Mouse (Mus musculus) adrenal gland, adult 18-20 months (tissue): ENCODE data around the gene Cfap52. TPM values are rescaled to one million over a fixed set of nuclear protein-coding genes. Genes with fewer than 3 reads are reported as not detected.

ENCODE experiments used
- DNase-seq, 2 experiments: peaks; one replicate each; pipeline ENCODE4 v3.0.0; 2021 to 2022; ENCODE audit warnings: low spot score in 2 of 2
- total RNA-seq, 2 experiments: library from RNA; stranded (reverse); gene quantifications; 1 replicate in 1 of 2; 2 replicates in 1 of 2; pipeline ENCODE4 v1.2.3; 2021

The Cfap52 gene
- total RNA-seq, 2 experiments from 2014 or later, result not detected

DNA sequence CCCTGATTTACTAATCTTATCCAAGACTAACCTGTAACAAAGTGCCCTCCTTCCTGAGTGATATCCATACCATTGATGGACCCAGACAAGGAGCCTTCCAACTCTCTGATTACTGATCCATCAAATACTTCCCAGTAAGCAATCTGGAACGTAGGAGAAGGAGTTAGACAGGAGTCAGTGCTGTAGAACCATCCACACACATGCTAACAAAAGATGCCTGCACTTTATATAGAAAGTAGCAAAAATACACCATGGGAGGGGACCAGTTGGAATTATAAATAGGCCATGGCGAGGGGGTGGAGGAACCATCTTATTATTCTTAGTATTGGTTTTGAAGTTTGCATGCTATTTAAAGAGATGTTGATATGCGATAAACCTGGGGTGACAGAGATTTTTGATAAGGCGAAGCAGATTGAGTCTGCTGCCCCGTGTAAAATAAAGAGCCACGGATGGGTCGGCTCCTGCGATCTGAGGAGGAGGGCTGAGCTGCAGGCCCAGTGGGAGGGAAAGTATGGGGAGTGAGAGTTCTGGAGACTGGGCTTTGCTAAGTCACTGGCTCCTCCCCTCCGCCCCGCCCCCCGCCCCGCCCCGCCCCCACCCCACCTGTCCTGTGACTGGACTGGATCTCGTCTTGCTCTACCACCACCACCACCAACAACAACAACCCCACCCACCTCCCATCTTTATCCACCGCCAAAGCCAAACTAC, 38.9 kb downstream of the Cfap52 start:
- DNase-seq, result no peak

DNA sequence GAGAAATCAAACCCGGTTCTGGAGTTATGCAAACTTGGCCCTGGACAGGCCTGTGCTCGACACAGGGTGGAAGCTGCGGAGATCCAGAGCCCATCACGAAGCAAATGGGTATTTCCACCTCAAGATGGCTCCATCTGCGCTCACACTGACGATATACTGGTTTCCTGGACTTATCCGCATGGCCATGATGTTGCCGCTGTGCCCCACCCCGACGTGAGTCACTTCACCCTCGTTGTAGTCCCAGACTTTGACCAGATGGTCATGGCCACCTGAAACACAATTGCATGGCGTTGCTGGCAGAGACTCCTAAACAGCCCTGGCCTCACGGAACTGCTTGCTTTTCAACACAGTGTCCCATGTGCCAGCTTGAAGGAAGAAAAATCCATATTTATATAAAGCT, 40.5 kb downstream of the Cfap52 start:
- no peak for DNase-seq

DNA sequence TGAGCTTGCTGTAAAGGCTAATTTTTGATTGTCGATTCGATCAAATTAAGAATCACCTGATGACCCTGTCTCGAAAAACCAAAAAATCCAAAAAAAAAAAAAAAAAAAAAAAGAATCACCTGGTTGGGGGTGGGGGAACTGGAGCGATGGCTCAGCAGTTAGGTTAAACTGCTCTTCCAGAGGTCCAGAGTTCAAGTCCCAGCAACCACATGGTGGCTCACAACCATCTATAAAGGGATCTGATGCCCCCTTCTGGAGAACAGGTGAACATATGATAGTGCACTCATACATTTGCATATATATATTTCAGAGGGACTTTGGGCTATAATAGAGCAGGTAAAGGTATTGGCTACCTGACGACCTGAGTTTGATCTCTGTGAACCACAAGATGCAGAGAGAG, 41.7 kb downstream of the Cfap52 start:
- no peak for DNase-seq

DNA sequence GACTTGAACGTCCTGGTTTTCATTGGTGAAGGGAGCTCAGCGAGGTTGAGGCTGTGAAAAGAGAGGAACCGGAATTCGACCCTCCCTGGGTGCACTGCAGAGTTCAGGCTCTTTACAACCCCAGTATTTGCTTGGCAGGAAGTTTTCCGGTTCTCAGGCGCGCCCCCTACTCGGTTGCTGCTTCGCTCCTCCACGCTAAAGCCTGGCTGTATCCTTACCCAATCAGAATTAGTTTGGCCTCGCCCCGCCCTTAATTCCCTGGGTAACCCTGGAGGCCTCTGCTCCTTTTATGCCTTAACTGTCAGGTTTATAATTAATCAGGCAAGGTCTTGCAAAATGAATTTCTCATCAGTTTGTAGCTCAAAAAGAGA, 42.7 kb downstream of the Cfap52 start:
- DNase-seq, result peak; percentile 50 to 51

DNA sequence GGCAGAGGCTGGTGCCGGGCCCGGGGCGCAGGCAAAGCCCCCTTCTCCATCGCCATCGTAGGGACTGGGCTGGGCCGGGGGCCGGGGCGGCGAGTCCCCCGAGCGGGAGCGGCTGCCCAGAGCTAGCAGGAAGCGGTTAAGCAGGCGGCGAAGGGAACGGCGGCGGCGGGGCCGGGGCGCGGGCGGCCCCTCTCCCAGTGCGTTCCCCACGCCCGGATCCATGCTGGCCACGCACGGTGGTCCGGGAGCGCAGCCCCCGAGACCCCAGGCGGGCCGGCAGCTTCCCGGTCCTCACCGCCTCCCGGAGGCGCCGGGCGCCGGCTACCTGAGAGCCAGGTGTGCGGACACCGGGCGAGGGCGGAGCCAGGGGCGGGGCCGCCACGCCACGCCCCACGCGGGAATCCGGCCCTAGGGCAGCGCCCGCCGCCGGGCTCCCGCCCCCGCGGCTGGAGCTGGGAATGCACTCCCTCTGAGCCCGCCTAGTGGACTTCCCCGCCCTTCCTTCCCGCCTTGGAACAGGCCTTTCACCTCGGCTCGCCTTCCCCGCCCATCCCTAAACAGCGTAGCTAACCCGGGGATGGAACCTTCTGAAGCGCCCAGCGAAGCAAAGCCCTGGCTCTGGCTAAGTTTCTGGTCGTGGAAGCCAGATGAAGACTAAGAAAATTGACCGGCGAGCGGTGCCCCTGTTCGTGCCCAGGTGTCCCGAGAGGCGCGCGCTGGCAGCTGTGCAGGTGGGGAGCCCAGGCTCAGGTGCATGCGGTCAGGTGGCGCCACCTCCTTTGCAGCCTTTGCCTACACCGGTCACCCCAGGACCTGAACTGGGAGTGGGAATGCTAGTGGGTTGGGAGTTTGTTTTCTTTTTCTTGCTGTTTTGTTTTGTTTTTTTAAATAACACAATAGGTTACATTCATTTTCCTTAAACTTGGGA, 43.4 kb downstream of the Cfap52 start, which contains the start of gene Usp43:
Usp43 (minus strand) TSS at position 327 of the 928 bp plus-strand sequence.
- peak; percentile 32 to 62 for DNase-seq

DNA sequence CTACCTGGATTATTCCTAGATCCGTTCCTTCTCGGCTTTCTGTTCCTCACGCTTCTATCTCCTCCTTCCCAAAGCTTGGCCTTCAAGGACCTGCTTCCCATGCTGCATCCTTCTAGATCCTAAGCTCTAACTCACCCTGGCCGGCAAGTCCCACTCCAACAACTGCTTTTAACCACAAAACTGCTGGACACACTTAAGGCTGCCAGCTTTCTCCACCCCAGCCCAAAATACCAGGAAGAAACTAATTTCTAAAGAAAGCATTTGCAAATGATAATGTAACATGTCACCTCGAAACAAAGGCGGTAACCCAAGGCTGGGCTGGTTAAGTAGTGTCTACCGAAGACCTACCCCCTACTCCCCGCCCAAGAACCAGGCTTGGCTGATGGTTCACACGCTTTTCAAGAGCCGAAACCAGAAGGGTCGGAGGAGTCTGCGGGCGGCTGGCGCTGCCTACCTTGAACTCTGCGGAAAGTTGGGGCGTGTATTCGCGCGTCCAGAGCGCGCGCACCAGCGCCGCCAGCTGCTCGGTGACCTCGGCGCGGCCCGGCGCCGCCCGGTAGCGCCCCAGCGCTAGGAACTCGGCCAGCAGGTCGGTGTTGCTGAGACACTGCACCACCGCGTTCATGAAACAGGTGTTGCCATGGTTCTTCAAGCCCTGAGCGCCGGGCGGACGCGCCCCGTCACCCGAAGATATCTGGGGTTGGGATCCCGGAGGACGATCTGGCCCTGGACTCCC, 44.2 kb downstream of the Cfap52 start:
- peak; percentile 31 to 35 for DNase-seq

DNA sequence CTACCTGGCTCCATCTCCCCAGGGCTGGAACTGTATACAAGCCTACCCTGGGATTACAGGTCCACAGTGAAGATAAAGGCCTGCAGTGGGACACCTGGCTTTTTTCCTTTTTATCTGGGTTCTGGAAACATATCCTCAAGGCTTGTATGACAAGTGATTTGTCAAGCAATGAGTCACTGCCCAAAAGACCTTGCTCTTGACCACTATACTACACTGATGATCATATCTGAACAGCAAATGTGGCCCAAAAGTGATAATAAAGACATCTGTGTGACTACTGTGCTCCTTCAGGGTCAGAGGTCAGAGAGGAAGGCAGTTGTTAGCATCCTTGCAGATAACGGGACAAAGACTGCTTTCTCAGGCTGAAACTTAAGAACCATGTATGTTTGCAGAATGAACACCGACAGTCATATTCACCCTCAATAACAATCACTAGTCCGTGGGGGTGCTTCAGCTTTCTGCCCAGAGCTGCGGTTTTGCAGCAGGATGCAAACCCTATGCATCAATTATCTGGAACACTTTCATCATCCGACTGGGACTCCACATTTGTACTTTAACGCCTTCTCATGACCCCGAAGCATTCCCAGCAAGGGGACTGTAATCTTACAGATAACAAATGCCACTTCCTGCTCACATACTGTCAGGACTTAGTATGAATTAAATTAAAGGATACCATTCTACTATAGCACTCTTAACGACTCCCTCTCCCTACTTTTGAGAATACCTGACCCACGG, 45.1 kb downstream of the Cfap52 start:
- no peak for DNase-seq

DNA sequence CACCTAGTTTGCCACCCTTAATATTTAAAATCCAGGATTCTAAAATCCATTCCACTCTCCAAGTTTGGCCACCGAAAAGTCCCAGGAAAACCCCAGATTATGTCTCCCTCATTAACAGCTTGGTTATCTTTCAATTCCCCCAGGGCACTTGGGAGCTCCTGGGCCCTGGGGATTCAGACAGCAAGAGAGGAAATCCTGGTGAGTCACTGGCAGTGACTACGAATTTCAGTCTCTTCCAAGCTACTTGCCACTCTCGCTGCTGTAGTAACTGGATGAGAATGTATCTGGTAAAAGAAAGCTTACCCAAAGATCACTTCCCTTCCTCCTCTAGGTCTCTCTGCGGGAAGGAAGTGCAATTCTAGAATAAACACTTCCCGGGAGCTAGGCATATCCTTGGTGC, 45.9 kb downstream of the Cfap52 start:
- DNase-seq, result no peak

DNA sequence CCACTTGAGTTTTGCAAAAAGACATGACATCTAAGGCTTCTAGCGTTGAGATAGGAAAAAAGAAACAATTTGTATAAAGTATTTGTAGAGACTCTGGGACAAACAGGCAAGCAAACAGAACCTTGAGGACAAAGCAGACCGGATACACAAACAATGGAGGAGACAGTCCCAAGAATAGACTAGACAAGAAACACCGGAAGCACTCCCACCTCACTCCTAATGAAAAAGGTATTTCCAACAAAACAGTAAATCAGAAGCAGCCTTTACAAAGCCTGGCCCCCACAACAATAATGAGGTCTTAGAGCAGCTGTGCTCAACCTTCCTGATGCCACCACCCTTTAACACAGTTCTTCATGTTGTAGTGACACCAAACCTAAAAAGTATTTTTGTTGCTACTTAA, 48.3 kb downstream of the Cfap52 start:
- DNase-seq, result no peak

DNA sequence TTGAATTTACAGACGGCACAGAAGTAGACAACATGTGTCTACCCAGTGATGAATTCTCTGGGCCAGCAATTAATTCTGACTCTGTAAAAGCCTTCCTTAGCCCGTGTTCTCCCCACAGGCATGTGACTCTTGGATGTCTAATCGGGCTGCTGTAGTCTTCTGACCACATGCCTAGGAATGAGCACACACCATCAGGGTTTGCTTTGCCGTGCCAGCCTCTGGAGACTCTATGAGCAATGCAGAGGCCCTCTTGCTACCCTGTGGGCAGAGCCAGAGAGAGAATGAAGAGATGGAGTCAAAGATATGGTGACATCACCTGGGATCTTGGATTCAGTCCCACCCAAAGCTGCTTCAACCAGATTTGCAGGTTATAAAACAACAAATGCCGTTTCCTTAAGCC, 54.4 kb downstream of the Cfap52 start:
- no peak for DNase-seq

DNA sequence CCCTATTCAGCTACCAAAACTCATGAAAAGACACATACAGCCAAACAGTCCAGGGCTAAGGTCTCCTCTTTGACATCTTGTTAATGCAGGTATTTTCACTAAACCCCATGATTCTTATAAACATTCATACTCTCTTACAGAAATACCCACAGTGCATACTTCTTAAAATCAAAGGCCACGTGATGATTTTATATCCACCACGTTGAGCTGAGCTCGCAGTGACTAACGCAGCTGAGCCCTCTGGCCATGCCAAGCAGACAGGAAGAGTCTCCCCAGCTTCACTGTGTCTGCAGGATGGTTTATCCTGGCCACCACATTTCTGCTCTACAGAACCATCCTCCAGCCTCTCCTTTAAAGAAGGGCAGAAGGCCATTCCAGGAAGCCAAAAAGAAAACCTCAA, 61.7 kb downstream of the Cfap52 start:
- no peak for DNase-seq

DNA sequence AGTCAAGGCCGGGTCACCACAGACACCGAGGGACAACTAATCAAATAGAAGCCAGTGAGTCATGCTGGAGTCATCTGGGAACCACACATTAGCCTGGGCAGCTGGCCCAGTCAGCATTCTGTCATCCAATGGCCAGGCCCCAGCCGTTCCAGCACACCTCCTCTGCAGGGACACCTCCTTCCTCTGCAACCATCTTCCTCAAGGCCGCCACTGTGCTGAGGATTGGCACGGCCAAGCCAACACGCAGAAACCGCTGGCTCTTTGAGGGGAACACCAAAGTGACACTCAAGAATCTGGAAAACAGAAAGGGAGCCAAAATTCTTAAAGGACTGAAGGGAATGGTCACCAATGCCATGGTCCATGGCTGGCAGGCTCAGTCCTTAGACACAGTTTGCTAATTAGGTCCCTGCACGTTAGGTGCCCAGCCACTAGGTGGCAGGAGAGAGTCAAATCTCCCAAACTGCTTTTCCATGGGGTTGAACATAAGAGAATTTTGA, 68.3 kb downstream of the Cfap52 start:
- peak; percentile 76 to 80 for DNase-seq

DNA sequence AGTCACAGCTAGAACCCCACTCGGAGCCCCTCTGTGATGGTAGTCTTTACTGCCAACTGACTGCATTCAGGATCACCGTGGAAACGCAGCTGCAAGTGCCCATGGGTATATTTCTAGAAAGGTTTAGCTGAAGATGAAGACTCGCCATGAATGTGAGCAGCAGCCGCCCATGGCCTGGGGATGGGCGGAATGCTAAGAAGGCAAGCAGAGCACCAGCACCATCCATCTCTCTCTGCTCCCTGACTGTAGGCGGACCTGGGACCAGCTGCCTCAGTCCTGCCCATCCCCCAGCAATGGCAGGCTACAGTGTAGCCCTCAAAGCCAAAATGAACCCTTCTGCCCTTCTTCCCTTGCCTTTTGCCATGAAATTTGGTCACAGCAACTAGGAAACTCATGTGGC, 69.8 kb downstream of the Cfap52 start:
- DNase-seq, result no peak

DNA sequence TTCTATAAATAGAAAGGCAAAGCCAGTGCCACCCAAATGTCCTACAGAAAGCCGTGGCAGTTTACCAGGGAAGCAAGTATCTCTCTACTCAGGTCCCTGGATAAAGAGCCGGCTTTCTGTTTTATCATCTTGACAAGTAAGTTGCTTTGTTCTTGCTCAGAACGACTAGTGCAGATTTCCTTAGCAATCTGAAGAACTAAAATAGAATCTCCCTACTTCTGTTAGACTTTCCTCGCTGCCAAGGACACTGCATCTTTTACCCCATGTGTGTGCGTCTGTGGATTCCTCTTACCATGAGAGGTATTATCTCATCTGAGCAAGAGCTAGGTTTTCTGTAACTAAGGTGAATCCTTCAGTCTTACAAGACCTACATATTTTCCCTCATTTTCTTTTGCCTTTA, 76.9 kb downstream of the Cfap52 start:
- DNase-seq, result no peak

DNA sequence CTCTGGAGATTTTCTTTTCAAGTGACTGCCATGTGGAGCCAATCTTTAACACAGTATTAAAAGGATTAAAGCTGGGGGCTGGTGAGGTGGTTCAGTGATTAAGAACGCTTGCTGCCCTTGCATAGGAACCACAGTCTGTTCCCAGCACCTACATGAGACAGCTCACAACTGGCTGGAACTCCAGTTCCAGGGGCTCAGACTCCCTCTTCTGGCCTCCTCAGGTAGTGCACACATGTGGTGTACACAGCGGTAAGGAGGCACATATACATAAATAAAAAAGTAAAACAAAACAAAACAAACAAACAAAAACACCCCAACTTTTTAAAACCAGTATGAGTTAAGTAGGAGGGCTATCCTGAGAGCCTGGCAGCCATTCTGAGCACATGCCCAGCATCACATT, 79.5 kb downstream of the Cfap52 start:
- no peak for DNase-seq

Other genes with a start within 250 kb of the Cfap52 start
- gene Glp2r, start 194.5 kb downstream of the Cfap52 start, total RNA-seq, result under 1 TPM in 1 of 2 experiments, not detected in 1; 0.07 TPM
- gene Gsg1l2, start 191.0 kb downstream of the Cfap52 start, total RNA-seq, result not detected
- under 1 TPM in 1 of 2 experiments, not detected in 1; 0.29 TPM for gene Dhrs7c, start 167.5 kb downstream of the Cfap52 start, total RNA-seq
- 1 to 10 TPM in 1 of 2 experiments, under 1 TPM in 1; 0.56 to 1.2 TPM for gene Usp43, start 43.5 kb downstream of the Cfap52 start, total RNA-seq
- 10 to 100 TPM; 30.5 to 35.4 TPM for gene Stx8, start 542 bp upstream of the Cfap52 start, total RNA-seq